Mouse (Mus musculus): ENCODE measurements around the gene Nfrkb. TPM values are rescaled to one million over a fixed set of nuclear protein-coding genes. Genes with fewer than 3 reads are reported as not detected.

The Nfrkb gene
- polyA plus RNA-seq, 1 experiment from 2014 or later: 25.8 TPM

DNA sequence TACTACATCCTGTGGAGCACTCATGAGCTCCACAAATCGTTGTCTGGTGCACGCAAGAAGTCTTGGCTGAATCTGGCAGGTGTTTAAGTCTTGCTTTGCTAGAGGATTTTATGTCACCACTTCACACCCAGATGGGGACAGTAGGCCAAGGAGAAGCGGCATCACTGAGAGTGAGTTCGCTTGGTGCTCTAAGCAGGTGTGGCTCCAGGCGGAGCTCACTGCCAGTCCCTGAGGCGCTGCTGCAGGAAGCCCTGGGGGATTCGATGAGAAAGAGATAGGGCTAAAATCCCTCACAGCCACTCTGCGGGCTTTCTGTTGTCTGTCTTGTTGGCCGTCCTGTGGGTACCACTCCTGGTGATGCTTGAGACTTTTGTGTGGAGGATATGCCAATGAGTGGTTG lies 44.0 kb downstream of the Nfrkb start:
- Histone ChIP-seq H3K9ac (no peak overlapping the region), H3K27ac (no peak overlapping the region), H3K4me2 (replicated peaks) (no peak overlapping the region), H3K27me3 (no peaks in the 10 kb centered on the region), H3K4me1 (no peaks in the 10 kb centered on the region), H3K4me3 (no peak overlapping the region), H3K36me3 (no peaks in the 10 kb centered on the region), H3K9me3 (no peaks in the 10 kb centered on the region)
- no peak for ATAC-seq (ENCODE audit: insufficient number of reproducible peaks, insufficient read depth, low FRiP score, low TSS enrichment)
- WGBS: 71% methylated on average over 9 of the region's 9 CpGs

DNA sequence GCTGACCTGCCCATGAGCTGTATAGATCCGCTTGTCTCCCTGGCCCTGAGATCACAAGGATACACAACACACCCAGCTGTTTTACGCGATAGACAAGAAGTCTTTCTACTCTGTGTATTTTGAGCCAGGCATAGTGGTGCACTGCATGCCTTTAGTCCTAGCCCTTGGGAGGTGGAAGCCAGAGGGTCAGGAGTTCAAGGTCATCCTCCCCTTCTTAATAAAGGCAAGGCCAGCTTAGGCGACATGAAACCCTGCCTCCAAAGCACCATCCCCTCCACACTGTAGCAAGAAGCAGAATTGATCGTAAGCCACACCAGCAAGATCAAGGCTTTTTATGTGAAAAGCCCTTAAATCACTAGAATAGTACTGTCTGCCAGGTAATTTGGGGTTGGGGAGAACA lies 45.8 kb downstream of the Nfrkb start:
- no peak overlapping the region for H3K9ac ChIP-seq
- H3K4me1 ChIP-seq: no peaks in the 10 kb centered on the region
- no peak overlapping the region for H3K4me2 ChIP-seq (replicated peaks)
- H3K27ac ChIP-seq: no peak overlapping the region
- ATAC-seq (ENCODE audit: insufficient number of reproducible peaks, insufficient read depth, low FRiP score, low TSS enrichment): no peak
- no peaks in the 10 kb centered on the region for H3K9me3 ChIP-seq
- no peaks in the 10 kb centered on the region for H3K36me3 ChIP-seq
- no peaks in the 10 kb centered on the region for H3K27me3 ChIP-seq
- H3K4me3 ChIP-seq: no peak overlapping the region
- WGBS: 78% methylated on average over 5 of the region's 5 CpGs

DNA sequence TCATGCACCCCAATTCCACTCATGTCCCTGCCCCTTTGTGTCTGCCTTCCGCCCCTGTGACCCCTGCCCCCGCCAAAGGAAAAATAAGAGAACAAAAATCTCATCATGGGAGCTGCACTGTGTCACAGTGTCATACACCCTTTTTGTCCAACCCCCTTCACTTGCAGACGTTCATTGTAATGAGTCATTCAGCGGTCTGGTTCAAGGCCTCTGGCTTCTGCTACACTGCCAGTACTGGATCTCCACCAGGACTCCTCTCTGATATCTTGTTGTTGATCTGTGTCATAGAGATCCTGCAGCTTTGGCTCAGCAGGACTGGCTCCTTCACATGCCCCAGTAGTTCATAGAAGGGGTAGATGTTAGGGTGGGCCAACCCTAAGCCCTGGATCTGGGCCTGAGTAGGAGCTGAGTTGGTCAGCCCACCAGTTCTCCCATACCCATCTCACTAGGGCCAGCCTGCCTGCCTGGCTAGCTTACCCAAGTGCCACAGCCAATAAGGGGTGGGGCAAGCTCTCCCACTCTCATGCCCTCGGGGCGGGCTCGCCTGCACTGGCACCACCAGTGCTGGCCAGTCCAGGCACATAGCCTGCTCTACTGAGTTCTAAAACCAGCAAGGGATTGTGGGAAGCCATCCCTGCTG lies 46.5 kb downstream of the Nfrkb start:
- Histone ChIP-seq H3K9me3 (no peaks in the 10 kb centered on the region), H3K4me2 (replicated peaks) (no peak overlapping the region), H3K4me3 (no peak overlapping the region), H3K4me1 (no peaks in the 10 kb centered on the region), H3K27ac (no peak overlapping the region), H3K27me3 (no peaks in the 10 kb centered on the region), H3K9ac (no peak overlapping the region), H3K36me3 (no peaks in the 10 kb centered on the region)
- WGBS: 79% methylated on average over 7 of the region's 7 CpGs
- ATAC-seq (ENCODE audit: insufficient number of reproducible peaks, insufficient read depth, low FRiP score, low TSS enrichment): no peak

DNA sequence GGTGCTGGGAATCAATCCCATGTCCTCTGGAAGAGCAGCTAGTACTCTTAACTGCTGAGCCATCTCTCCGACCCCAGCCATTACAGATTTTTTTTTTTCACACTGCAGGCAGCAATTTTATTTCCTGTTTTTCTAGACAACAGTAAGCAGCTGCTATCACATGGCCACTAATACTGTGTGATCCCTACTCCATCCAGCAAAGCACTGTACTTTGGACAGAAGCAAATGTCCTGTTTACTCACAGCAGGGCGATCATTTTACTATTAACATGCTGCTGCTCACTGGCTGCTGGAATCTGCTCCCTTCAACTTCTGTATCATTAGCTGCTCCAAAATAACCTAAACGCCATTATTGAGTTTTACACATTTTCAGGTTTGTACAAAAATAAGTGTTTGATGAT lies 47.4 kb downstream of the Nfrkb start:
- Histone ChIP-seq H3K4me2 (replicated peaks) (no peak overlapping the region), H3K27me3 (no peaks in the 10 kb centered on the region), H3K4me1 (no peaks in the 10 kb centered on the region), H3K9me3 (no peaks in the 10 kb centered on the region), H3K9ac (no peak overlapping the region), H3K4me3 (no peak overlapping the region), H3K27ac (no peak overlapping the region), H3K36me3 (no peaks in the 10 kb centered on the region)
- WGBS: 78% methylated on average over 3 of the region's 3 CpGs
- ATAC-seq (ENCODE audit: insufficient number of reproducible peaks, insufficient read depth, low FRiP score, low TSS enrichment): no peak

DNA sequence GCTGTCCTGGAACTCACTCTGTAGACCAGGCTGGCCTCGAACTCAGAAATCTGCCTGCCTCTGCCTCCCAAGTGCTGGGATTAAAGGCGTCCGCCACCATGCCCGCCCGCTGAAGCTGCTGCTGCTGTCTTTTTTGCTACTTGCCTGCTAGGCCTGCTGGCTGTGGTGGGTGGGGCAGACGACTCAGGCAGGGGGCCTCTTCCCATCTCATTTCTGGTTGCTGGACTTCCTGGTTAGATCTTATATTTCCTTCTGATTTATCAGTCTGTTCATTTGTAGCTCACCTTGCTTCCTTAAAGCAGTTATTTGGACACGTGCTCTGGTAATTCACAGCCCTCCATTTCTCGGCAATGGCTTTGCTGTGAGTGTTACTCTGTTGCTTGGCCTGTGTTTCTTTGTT lies 49.4 kb downstream of the Nfrkb start:
- Histone ChIP-seq H3K9ac (no peak overlapping the region), H3K9me3 (no peaks in the 10 kb centered on the region), H3K36me3 (no peaks in the 10 kb centered on the region), H3K27me3 (no peaks in the 10 kb centered on the region), H3K27ac (no peak overlapping the region), H3K4me3 (no peak overlapping the region), H3K4me2 (replicated peaks) (no peak overlapping the region), H3K4me1 (no peaks in the 10 kb centered on the region)
- ATAC-seq (ENCODE audit: insufficient number of reproducible peaks, insufficient read depth, low FRiP score, low TSS enrichment): no peak
- WGBS: 83% methylated on average over 8 of the region's 8 CpGs

DNA sequence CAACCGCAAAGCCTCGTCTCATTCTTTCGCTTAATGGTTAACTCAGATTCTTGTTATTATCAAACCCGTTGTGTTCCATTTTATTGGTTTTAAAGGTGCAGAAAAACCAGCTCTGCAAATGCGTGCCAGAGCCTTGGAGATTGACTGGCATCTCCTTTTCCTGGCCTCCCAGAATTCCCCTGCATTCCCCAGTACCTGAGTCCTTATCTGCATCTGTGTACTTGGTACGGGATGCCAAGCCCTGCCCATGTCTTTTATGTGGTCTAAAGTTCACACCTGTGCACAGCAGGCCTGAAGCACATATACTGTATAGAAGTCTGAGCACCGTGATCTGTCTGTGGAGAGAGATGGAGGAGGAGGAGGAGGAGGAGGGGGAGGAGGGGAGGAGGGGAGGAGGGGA lies 51.9 kb downstream of the Nfrkb start:
- Histone ChIP-seq H3K9me3 (no peaks in the 10 kb centered on the region), H3K36me3 (no peaks in the 10 kb centered on the region), H3K4me3 (no peak overlapping the region), H3K27me3 (no peaks in the 10 kb centered on the region), H3K4me1 (no peaks in the 10 kb centered on the region), H3K27ac (no peak overlapping the region), H3K4me2 (replicated peaks) (no peak overlapping the region), H3K9ac (no peak overlapping the region)
- WGBS: 76% methylated on average over 7 of the region's 7 CpGs
- ATAC-seq (ENCODE audit: insufficient number of reproducible peaks, insufficient read depth, low FRiP score, low TSS enrichment): no peak

DNA sequence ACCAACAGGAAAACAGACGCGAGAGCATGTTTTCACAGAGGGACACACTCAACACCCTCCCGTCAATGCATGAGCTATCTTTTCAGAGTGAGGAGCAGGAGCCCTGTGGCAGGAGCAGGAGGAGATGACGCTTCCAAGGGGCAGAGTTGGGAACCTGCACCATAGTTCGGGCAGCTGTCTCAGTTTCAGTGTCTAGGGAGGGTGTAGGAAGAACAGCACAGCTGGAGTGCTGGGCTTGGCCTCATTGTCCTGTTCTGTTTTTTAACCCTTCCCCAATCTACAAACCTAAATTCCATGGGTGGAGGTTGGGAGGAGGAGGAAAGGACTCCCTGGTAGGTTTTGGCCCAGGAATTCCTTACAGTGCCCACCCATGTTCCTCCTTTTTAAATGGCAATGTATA lies 52.8 kb downstream of the Nfrkb start:
- 69% methylated on average over 5 of the region's 5 CpGs for WGBS
- no peaks in the 10 kb centered on the region for H3K4me1 ChIP-seq
- H3K36me3 ChIP-seq: no peaks in the 10 kb centered on the region

DNA sequence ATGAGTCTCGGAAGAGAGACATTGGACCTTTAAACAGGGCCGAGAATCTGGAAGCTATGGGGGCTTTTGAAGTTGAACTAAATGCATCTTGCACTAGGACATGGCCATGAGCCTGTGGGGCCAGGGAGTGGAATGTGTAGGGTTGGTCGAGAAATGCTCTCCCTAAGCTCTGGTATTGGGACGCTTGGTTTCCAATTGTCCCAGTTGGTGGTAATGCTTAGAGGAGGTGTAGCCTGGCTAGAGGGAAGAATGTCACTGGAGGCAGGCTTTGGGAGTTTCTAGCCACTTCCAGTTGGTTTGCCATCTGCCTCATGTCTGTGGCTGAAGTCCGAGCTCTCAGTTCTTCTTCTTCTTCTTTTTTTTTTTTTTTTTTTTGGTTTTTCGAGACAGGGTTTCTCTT lies 53.3 kb downstream of the Nfrkb start:
- no peak overlapping the region for H3K9ac ChIP-seq
- H3K4me1 ChIP-seq: no peaks in the 10 kb centered on the region
- no peaks in the 10 kb centered on the region for H3K9me3 ChIP-seq
- no peak overlapping the region for H3K4me3 ChIP-seq
- no peak overlapping the region for H3K27ac ChIP-seq
- no peak overlapping the region for H3K4me2 ChIP-seq (replicated peaks)
- 85% methylated on average over 6 of the region's 6 CpGs for WGBS
- no peak for ATAC-seq (ENCODE audit: insufficient number of reproducible peaks, insufficient read depth, low FRiP score, low TSS enrichment)
- H3K27me3 ChIP-seq: no peaks in the 10 kb centered on the region
- no peaks in the 10 kb centered on the region for H3K36me3 ChIP-seq

More for the DNA sequence above, 52.8 kb downstream of the Nfrkb start:
- no peaks in the 10 kb centered on the region for H3K9me3 ChIP-seq
- no peak for ATAC-seq (ENCODE audit: insufficient number of reproducible peaks, insufficient read depth, low FRiP score, low TSS enrichment)
- H3K27ac ChIP-seq: no peak overlapping the region
- H3K4me2 ChIP-seq (replicated peaks): no peak overlapping the region
- no peak overlapping the region for H3K9ac ChIP-seq
- H3K4me3 ChIP-seq: no peak overlapping the region
- no peaks in the 10 kb centered on the region for H3K27me3 ChIP-seq

DNA sequence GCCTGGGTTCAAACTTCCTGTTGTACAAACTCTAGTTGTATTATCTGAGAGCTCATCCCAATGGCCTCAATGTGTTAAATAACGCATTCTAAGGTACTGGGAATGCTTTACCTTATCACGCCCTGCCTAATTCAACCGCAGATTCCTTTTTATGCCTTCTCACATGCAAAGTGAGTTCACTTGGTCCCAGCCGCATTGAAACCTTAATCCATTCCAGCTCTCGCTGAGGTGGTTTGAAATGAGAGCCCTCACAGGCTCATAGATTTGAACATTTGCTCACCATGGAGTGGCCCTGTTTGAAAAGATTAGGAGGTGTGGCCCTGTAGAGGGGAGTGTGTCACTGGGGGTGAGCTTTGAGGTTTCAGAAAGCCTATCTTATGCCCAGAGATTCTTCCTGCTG lies 54.4 kb downstream of the Nfrkb start:
- Histone ChIP-seq H3K9me3 (no peaks in the 10 kb centered on the region), H3K36me3 (no peaks in the 10 kb centered on the region)
- WGBS: 79% methylated on average over 5 of the region's 5 CpGs

DNA sequence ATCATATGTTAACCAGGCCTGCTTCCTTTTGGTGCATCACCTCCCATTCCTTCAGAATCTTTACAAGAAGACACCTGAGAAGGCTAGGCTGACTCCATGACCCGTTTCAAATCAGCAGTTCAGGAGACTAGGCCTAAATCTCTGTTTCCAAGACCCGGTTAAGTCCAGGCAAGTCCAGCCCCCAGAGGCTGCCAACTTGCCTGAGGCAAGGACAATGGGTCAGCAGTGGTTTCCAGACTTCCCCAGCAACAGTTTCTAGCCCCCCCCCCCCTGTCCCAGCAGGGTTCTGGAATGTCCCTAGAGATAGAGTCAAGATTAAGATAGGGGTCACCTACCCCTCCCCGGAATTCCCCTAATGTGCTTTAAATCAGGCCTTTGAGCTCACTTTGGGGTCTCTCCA lies 55.5 kb downstream of the Nfrkb start:
- ATAC-seq (ENCODE audit: insufficient number of reproducible peaks, insufficient read depth, low FRiP score, low TSS enrichment): no peak

More for the DNA sequence above, 54.4 kb downstream of the Nfrkb start:
- Histone ChIP-seq H3K4me2 (replicated peaks) (no peak overlapping the region), H3K27ac (no peak overlapping the region), H3K27me3 (no peaks in the 10 kb centered on the region), H3K9ac (no peak overlapping the region), H3K4me3 (no peak overlapping the region), H3K4me1 (no peaks in the 10 kb centered on the region)
- no peak for ATAC-seq (ENCODE audit: insufficient number of reproducible peaks, insufficient read depth, low FRiP score, low TSS enrichment)

DNA sequence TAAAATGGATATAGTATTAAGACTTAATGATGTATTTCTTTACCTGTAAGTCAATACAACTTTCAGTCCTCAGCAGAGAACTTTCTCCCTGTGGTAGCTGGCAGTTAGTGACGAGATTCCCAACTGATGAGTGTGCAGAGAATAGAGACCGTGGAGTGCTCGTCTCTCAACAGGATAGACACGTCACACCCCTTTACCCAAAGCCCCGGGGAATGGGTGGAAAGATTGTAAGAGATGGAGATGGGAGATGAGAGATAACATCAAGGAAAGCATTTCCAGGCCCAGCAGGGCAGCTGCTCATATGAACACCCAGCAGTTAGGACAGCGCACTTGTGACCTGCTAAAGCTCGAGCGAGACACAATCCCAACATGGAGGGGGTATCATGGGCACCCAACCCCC lies 58.2 kb downstream of the Nfrkb start:
- H3K27me3 ChIP-seq: no peaks in the 10 kb centered on the region
- no peak for ATAC-seq (ENCODE audit: insufficient number of reproducible peaks, insufficient read depth, low FRiP score, low TSS enrichment)
- 65% methylated on average over 8 of the region's 8 CpGs for WGBS
- H3K4me2 ChIP-seq (replicated peaks): no peak overlapping the region
- no peaks in the 10 kb centered on the region for H3K36me3 ChIP-seq
- H3K4me1 ChIP-seq: no peaks in the 10 kb centered on the region
- H3K9me3 ChIP-seq: no peaks in the 10 kb centered on the region
- H3K4me3 ChIP-seq: no peak overlapping the region
- no peak overlapping the region for H3K9ac ChIP-seq
- no peak overlapping the region for H3K27ac ChIP-seq

More for the DNA sequence above, 55.5 kb downstream of the Nfrkb start:
- no peak overlapping the region for H3K9ac ChIP-seq
- H3K4me3 ChIP-seq: no peak overlapping the region
- no peak overlapping the region for H3K27ac ChIP-seq
- 77% methylated on average over 3 of the region's 3 CpGs for WGBS
- H3K36me3 ChIP-seq: no peaks in the 10 kb centered on the region
- H3K9me3 ChIP-seq: no peaks in the 10 kb centered on the region
- H3K4me1 ChIP-seq: no peaks in the 10 kb centered on the region
- H3K4me2 ChIP-seq (replicated peaks): no peak overlapping the region
- H3K27me3 ChIP-seq: no peaks in the 10 kb centered on the region

DNA sequence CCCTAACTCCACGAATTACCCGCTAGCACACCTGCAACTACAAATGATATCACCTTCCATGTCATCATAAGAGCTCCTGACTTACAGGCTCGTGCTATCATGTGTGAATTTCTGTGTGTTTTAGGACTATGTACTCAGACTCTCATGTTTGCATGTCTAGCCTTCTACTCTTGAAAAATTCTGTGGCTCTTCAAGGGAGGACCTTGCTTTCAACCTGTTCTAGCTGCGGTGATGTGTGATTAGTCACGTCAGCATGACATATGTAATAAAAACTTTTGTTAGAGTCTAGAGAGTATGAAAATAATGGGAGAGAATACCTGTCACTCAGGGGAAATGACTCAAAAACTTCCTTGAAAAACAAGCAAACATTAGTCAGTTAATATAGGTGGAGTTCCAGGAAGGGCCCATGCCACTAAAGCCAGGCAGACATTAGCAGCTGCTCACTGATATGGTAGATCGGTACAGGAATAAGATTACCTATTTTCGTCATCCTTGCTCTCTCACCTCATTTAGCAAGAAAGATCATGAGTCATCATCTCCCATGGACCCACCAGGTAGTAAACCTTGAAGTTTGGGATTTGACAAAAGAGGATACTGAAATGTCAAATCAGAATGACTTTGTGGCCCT lies 63.3 kb downstream of the Nfrkb start:
- Histone ChIP-seq H3K4me2 (replicated peaks) (no peak overlapping the region), H3K27me3 (no peaks in the 10 kb centered on the region), H3K9ac (no peak overlapping the region), H3K9me3 (no peaks in the 10 kb centered on the region), H3K4me3 (no peak overlapping the region), H3K4me1 (0 out of 2 replicates have a peak, but pooled peaks cover 3% of the 10 kb centered on the region), H3K36me3 (no peaks in the 10 kb centered on the region), H3K27ac (no peak overlapping the region)
- 80% methylated on average over 7 of the region's 7 CpGs for WGBS
- ATAC-seq (ENCODE audit: insufficient number of reproducible peaks, insufficient read depth, low FRiP score, low TSS enrichment): no peak

Measured in embryonic facial prominence, embryonic 12.5 days (tissue).